Mouse (Mus musculus) forebrain, embryonic 14.5 days (tissue): ENCODE data around the gene Wnt3a. TPM values are rescaled to one million over a fixed set of nuclear protein-coding genes. Genes with fewer than 3 reads are reported as not detected.

Experiments used
- ATAC-seq: fragments of 200-750 bp; cut with Nextera tagmentation; 2 replicates; pipeline ENCODE4 v1.8.0; 2017; ENCODE audit warnings: mild to moderate bottlenecking, moderate library complexity
- DNase-seq: peaks from one replicate; pipeline ENCODE4 v3.0.0-alpha.2; 2015; ENCODE audit warnings: low spot score
- H3K27ac ChIP-seq: fragments of 300-500 bp; sonication (generic); 2 replicates; pipeline ENCODE4 v1.5.1; 2014; ENCODE audit warnings: low read depth, mild to moderate bottlenecking, control low read depth, low read length, moderate library complexity
- H3K27me3 ChIP-seq: fragments of 300-500 bp; sonication (generic); replicated peaks from 2 replicates; pipeline ENCODE4 v1.6.1; 2014; ENCODE audit warnings: low read length, control low read depth, mixed read lengths; ENCODE audit not compliant: control insufficient read depth, insufficient read depth
- H3K36me3 ChIP-seq: fragments of 300-500 bp; sonication (generic); 2 replicates; pipeline ENCODE4 v1.6.1; 2014; ENCODE audit warnings: low read length, control low read depth; ENCODE audit not compliant: control insufficient read depth, insufficient read depth
- H3K4me1 ChIP-seq: fragments of 300-500 bp; sonication (generic); 2 replicates; pipeline ENCODE4 v1.6.1; 2014; ENCODE audit warnings: antibody characterized with exemption, low read length, control low read depth; ENCODE audit not compliant: control insufficient read depth, insufficient read depth
- H3K4me2 ChIP-seq: fragments of 300-500 bp; sonication (generic); 2 replicates; pipeline ENCODE4 v1.6.1; 2014; ENCODE audit warnings: mild to moderate bottlenecking, control low read depth, low read length
- H3K4me3 ChIP-seq: fragments of 300-500 bp; sonication (generic); 2 replicates; pipeline ENCODE4 v1.5.1; 2014; ENCODE audit warnings: low read depth, low read length, control low read depth
- H3K9ac ChIP-seq: fragments of 300-500 bp; sonication (generic); 2 replicates; pipeline ENCODE4 v1.6.1; 2014; ENCODE audit warnings: mild to moderate bottlenecking, low read length, control low read depth, moderate library complexity
- H3K9me3 ChIP-seq: fragments of 300-500 bp; sonication (generic); replicated peaks from 2 replicates; pipeline ENCODE4 v1.6.1; 2016; ENCODE audit warnings: low read length, control low read depth, mixed read lengths; ENCODE audit not compliant: control insufficient read depth
- WGBS: fragments of 180-500 bp; shearing (Covaris S2); extraction: QIAGEN DNeasy Blood & Tissue Kit; methylation state at CpG from one replicate; pipeline ENCODE4 v1.1.7; 2014; 5-methylcytosine and 5-hydroxymethylcytosine counted together
- polyA plus RNA-seq: library from polyadenylated mRNA; unstranded; fragments of >200 nt; fragmentation: Nextera tagmentation; extraction: Ambion mirVana; gene quantifications from 2 replicates; pipeline ENCODE4 v1.2.1, GENCODE M21; 2014

Wnt3a gene
- polyA plus RNA-seq, 1 experiment from 2014 or later, result 1.1 TPM

DNA sequence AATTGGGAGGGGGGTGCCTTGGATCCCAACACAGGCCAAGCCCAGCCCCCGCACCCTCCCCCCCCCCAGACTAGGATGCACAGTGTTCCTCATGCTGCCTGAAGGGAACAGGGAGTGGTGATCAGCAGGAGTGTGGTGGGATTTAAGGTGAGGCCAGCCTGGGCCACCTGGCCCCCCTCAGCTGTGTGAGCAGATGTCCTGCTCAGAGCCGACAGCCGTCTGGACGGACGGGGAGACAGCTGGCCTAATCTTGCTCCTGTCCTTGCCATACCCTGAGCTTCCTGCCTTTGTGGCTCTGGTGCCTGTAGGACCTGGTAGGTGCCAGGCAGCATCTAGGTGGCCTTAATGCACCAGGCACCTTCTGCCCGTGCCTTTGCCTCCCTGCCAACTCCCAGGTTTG is 21.5 kb upstream of the Wnt3a start:
- Histone ChIP-seq H3K4me3 (no peak overlapping the region), H3K4me2 (no peak overlapping the region), H3K9ac (no peak overlapping the region), H3K27me3 (peaks cover 21% of the 10 kb centered on the region), H3K4me1 (peaks cover 12% of the 10 kb centered on the region; the same call in 1 of the 2 replicates), H3K36me3 (no peaks in the 10 kb centered on the region), H3K9me3 (no peaks in the 10 kb centered on the region), H3K27ac (no peak overlapping the region)
- DNase-seq (no peak), ATAC-seq (no peak)
- 66% methylated on average over 6 of the region's 6 CpGs for WGBS

DNA sequence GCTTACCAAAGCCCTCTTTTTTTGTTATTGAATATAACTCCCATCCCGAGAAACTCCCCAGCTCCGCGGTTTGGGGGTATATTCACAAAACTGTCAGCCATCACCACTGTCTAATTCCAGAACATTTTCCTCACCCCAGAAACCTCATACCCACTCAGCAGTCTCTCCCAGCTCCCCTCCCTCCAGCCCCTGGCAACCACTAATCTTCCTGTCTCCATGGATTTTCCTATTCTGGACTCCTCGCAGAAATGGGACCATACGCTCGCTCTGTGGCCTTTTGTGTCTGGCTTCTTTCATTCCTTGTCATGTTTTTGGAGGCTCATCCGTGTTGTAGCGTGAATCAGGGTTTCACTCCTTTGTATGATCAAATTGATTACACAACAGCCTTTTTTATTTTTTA is 19.4 kb upstream of the Wnt3a start:
- Histone ChIP-seq H3K9me3 (no peaks in the 10 kb centered on the region), H3K27me3 (peaks cover 41% of the 10 kb centered on the region), H3K4me1 (peaks cover 17% of the 10 kb centered on the region), H3K4me3 (no peak overlapping the region), H3K4me2 (no peak overlapping the region), H3K9ac (peak overlapping the region; percentile 6; the same call in 1 of the 2 replicates), H3K27ac (no peak overlapping the region), H3K36me3 (no peaks in the 10 kb centered on the region)
- DNase-seq (peak; percentile 39), ATAC-seq (no peak)
- 20% methylated on average over 8 of the region's 8 CpGs for WGBS

DNA sequence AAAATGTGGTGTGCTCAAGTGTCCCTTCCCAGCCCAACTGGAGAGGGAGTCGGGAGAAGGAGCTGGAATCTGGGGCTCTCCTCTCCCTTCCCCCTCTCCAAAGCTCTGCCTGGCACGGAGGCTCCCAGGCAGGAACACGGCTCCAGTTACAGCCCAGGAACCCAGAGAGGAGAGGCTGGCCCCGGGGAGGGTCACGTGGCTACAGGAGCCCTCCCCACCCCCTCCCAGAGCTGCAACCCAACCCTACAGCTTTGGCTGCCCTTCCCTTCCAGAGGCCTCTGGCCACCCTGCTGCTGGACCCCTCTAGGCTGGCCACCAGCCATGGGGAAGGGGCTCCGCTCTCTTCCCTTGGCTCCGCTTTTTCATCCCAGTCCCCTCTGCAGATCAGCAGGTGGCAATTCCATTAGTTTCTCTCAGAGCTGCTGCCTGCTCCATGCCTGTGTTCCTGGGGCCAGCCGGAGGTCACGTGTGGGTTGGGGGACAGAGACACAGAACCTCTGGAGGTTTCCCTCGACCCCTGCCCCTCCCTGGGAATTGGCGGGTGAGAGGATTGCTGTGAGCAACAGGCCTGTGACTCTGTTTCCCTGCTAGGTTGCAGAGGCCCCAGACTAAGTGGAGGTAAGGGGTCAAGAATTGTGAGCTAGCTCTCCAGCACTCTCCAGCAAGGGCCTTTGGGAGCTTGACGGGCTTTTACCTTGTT is 18.7 kb upstream of the Wnt3a start:
- no peaks in the 10 kb centered on the region for H3K9me3 ChIP-seq
- ATAC-seq, result no peak
- no peak for DNase-seq
- no peaks in the 10 kb centered on the region for H3K36me3 ChIP-seq
- H3K27ac ChIP-seq, result peak overlapping the region; percentile 21
- H3K4me3 ChIP-seq, result no peak overlapping the region
- WGBS, result 11% methylated on average over 11 of the region's 12 CpGs
- H3K4me1 ChIP-seq, result peaks cover 17% of the 10 kb centered on the region
- no peak overlapping the region for H3K9ac ChIP-seq
- peaks cover 48% of the 10 kb centered on the region for H3K27me3 ChIP-seq
- H3K4me2 ChIP-seq, result no peak overlapping the region

DNA sequence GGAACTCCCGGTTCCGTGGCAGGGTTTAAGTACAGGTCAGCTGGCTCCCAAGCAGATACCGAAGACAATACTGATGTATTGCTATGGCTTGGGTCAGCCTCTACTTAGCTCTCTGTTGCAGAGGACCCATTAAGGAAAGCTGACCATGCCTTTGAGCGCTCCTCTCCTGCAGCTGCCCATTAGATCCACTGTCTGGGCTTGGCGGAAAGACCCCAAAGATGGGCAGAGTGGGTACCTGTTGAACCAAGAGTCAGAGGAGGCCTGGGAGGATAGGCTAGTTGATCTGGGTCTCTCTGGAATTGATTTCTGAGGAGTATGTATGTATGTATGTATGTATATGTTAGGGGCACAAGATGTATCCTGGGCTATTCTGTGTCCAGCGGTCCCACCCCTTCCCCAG is 18.1 kb upstream of the Wnt3a start:
- no peak overlapping the region for H3K4me3 ChIP-seq
- no peak overlapping the region for H3K9ac ChIP-seq
- peaks cover 17% of the 10 kb centered on the region for H3K4me1 ChIP-seq
- ATAC-seq (no peak), DNase-seq (no peak)
- H3K27ac ChIP-seq, result peak overlapping the region; percentile 21; the same call in 1 of the 2 replicates
- H3K9me3 ChIP-seq, result no peaks in the 10 kb centered on the region
- 42% methylated on average over 6 of the region's 6 CpGs for WGBS
- no peaks in the 10 kb centered on the region for H3K36me3 ChIP-seq
- no peak overlapping the region for H3K4me2 ChIP-seq
- H3K27me3 ChIP-seq, result peaks cover 54% of the 10 kb centered on the region

DNA sequence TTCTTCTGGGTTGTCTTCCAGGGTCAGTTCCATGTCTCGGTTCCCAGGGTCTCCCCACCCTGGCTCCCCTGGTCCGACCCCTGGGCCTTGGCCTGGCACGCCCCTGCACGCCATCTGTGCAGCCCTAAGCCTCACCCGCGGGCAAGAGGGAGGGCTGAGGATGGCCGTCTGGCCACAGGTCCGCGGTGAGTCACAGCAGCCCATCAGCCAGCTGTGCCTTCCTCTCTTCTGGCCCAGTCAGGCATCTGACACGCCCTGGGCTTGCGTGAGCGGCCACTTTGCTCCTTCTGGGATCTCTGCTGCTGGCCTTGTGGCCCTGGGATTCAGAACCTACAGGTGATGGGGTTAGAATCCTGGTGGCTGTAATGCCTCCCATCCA is 17.6 kb upstream of the Wnt3a start:
- 29% methylated on average over 12 of the region's 12 CpGs for WGBS
- Histone ChIP-seq H3K4me1 (peaks cover 17% of the 10 kb centered on the region), H3K27me3 (peaks cover 58% of the 10 kb centered on the region), H3K9me3 (no peaks in the 10 kb centered on the region), H3K27ac (no peak overlapping the region), H3K4me2 (peak overlapping the region; percentile 81), H3K4me3 (no peak overlapping the region), H3K9ac (no peak overlapping the region), H3K36me3 (no peaks in the 10 kb centered on the region)
- no peak for DNase-seq
- no peak for ATAC-seq

DNA sequence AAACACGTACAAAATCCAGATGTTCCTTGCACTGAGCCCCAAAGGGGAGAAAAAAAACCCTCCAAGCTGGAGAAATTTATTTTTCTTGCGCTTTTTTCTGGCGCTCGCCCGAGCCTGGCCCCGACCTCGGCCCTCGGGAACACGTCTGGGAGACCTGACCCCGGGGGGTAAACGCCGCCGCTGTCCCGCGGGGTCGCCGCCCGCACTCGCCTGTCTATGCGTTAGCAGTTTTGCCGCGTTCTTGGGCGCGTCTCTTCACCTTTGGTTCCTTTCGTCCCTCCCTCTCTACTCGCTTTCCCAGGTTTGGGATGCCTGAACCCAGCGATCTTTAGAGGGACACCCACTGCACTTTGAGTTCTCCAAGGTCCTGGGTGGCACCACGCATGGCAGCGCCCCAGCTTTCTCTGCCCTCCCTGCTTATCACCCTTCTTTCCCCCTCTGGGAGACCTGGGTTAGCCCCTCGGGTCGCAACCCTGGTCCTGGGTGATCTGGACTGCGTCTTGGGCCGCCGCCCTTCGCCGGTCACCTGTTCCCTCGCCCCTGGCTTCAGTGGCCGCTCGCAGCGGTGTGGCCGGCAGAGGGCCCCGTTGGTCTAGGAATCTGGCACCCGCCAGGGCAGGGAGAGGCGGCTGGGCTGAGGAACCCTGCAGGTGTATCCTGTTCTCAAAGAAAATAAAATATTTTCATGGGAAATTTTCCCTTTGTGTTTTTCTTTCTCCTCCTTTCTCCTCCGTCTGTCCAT is 17.0 kb upstream of the Wnt3a start:
- WGBS, result 1% methylated on average over 45 of the region's 45 CpGs
- Histone ChIP-seq H3K9ac (peak overlapping the region; percentile 66; the same call in 1 of the 2 replicates), H3K36me3 (no peaks in the 10 kb centered on the region), H3K27me3 (peaks cover 58% of the 10 kb centered on the region), H3K4me3 (peak overlapping the region; percentile 47), H3K4me2 (peak overlapping the region; percentile 81), H3K27ac (no peak overlapping the region), H3K9me3 (no peaks in the 10 kb centered on the region), H3K4me1 (peaks cover 17% of the 10 kb centered on the region)
- ATAC-seq (peak; percentile 22; the same call in 1 of the 2 replicates), DNase-seq (peak; percentile 60)

DNA sequence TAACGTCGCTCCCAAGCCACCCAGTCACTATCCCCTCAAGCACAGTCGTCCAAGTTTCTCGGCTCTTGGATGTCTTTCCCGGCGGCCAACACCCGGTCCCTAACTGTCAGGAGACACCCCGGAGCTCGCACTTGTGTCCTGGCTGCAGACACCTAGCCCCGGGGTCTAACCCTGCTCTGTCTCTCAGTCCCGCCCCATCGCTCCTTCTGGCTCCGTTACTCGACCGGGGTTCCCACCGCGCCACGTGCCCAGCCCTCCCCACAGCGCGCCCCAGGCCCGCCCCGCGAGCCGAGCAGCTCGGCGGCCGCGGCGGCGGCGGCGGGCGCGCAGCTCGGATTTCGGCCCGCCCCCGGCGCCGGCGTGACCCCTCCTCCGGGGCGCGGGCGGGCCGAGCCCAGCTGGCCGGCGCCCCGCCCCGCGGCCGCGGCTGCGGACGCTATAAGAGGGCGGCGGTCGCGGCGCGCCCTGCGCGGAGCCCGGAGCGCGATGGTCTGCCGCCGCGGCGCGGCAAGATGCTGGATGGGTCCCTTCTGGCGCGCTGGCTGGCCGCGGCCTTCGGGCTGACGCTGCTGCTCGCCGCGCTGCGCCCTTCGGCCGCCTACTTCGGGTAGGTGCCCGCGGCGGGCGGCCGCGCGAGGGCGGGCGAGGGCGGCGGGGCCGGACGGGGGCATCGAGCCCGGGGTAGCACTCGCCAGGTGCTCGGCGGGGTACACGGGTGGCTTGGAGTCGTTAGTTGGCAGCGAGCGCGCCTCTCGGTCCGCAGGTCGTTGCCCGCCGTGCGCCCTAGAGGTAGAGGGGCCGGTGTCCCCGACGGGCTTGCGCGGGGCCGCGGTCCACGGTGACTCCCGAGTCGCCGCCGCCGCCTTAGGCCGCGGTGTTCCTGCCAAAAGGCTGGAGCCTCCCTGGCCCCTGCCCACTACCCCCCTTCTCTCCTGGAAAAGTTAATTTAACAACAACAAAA is 16.2 kb upstream of the Wnt3a start, which contains the start of gene Wnt9a:
Gene Wnt9a, plus strand, starts transcription at position 468 of the 961 bp plus-strand sequence.
- Histone ChIP-seq H3K36me3 (no peaks in the 10 kb centered on the region), H3K27me3 (peaks cover 58% of the 10 kb centered on the region), H3K9ac (peak within 1 kb of the TSS; percentile 66), H3K4me1 (peaks cover 17% of the 10 kb centered on the region), H3K4me3 (peak within 1 kb of the TSS; percentile 47), H3K27ac (no peak within 1 kb of the TSS), H3K9me3 (no peaks in the 10 kb centered on the region), H3K4me2 (peak within 1 kb of the TSS; percentile 81)
- WGBS, result 1% methylated on average over 88 of the region's 128 CpGs
- peak; percentile 45 for DNase-seq
- peak; percentile 42 for ATAC-seq

DNA sequence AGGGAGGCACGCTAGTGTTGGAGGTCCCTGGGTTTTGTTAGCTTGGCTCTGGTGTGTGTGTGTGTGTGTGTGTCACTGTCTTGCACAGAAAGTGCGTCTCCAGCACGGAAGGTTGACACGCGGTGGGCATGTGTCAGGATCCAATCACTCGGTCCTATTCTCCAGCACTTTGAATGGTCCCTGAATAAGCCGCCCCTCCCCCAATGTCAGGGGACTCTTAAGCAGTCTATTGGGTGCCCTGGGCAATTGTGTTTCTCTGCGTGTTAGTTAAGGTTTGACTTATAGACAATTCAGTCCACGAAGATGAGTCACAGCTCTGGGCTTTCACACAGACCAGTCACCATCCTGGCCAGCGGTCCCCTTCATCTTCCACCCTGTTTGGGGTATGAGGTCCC is 15.3 kb upstream of the Wnt3a start:
- 5% methylated on average over 10 of the region's 10 CpGs for WGBS
- ATAC-seq, result no peak
- Histone ChIP-seq H3K4me1 (peaks cover 17% of the 10 kb centered on the region), H3K4me3 (peak overlapping the region; percentile 47; the same call in 1 of the 2 replicates), H3K9ac (peak overlapping the region; percentile 66; the same call in 1 of the 2 replicates), H3K36me3 (no peaks in the 10 kb centered on the region), H3K27me3 (peaks cover 58% of the 10 kb centered on the region), H3K4me2 (peak overlapping the region; percentile 81), H3K27ac (no peak overlapping the region), H3K9me3 (no peaks in the 10 kb centered on the region)
- DNase-seq, result no peak
